Mouse (Mus musculus) liver, embryonic 15.5 days (tissue): ENCODE results near the gene Gpr68. TPM values are rescaled to one million over a fixed set of nuclear protein-coding genes. Genes with fewer than 3 reads are reported as not detected.

Experiments used
- ATAC-seq: fragments of 200-750 bp; cut with Nextera tagmentation; 2 replicates; pipeline ENCODE4 v1.8.0; 2017; ENCODE audit warnings: moderate number of reproducible peaks, mild to moderate bottlenecking, moderate library complexity; ENCODE audit not compliant: insufficient read depth
- H3K27ac ChIP-seq: fragments of 300-500 bp; sonication (generic); replicated peaks from 2 replicates; pipeline ENCODE4 v1.5.1; 2015; ENCODE audit warnings: mild to moderate bottlenecking, inconsistent platforms
- H3K27me3 ChIP-seq: fragments of 300-500 bp; sonication (generic); 2 replicates; pipeline ENCODE4 v1.6.1; 2015; ENCODE audit warnings: mild to moderate bottlenecking, inconsistent platforms
- H3K36me3 ChIP-seq: fragments of 300-500 bp; sonication (generic); replicated peaks from 2 replicates; pipeline ENCODE4 v1.6.1; 2015; ENCODE audit warnings: moderate library complexity, mild to moderate bottlenecking, inconsistent platforms
- H3K4me1 ChIP-seq: fragments of 300-500 bp; sonication (generic); replicated peaks from 2 replicates; pipeline ENCODE4 v1.6.1; 2015; ENCODE audit warnings: inconsistent platforms
- H3K4me2 ChIP-seq: fragments of 300-500 bp; sonication (generic); 2 replicates; pipeline ENCODE4 v1.6.1; 2015; ENCODE audit warnings: moderate library complexity, mild to moderate bottlenecking, inconsistent platforms
- H3K4me3 ChIP-seq: fragments of 300-500 bp; sonication (generic); replicated peaks from 2 replicates; pipeline ENCODE4 v1.5.1; 2015; ENCODE audit warnings: mild to moderate bottlenecking, inconsistent platforms
- H3K9ac ChIP-seq: fragments of 300-500 bp; sonication (generic); 2 replicates; pipeline ENCODE4 v1.6.1; 2015; ENCODE audit warnings: moderate library complexity, mild to moderate bottlenecking, inconsistent platforms
- H3K9me3 ChIP-seq: fragments of 300-500 bp; sonication (generic); replicated peaks from 2 replicates; pipeline ENCODE4 v1.6.1; 2016; ENCODE audit warnings: inconsistent platforms
- WGBS: fragments of 180-500 bp; shearing (Covaris S2); methylation state at CpG from one replicate; pipeline ENCODE4 v1.1.7; 2015; ENCODE audit warnings: mixed read lengths; ENCODE audit not compliant: insufficient replicate concordance; 5-methylcytosine and 5-hydroxymethylcytosine counted together
- polyA plus RNA-seq: library from polyadenylated mRNA; unstranded; fragments of >200 nt; fragmentation: Nextera tagmentation; extraction: Ambion mirVana; gene quantifications from 2 replicates; pipeline ENCODE4 v1.2.1, GENCODE M21; 2015

Gpr68 gene
- polyA plus RNA-seq, 1 experiment from 2014 or later, result 0.07 TPM

GRCm38 (mm10) chr12:100943146-100943545 is 35.1 kb upstream of the Gpr68 start:
- H3K9ac ChIP-seq, result no peak overlapping the region
- 80% methylated on average over 4 of the region's 4 CpGs for WGBS
- no peak overlapping the region for H3K27ac ChIP-seq
- no peaks in the 10 kb centered on the region for H3K4me1 ChIP-seq
- H3K4me3 ChIP-seq, result no peak overlapping the region
- peaks cover 98% of the 10 kb centered on the region for H3K36me3 ChIP-seq
- no peak overlapping the region for H3K4me2 ChIP-seq
- ATAC-seq, result no peak
- H3K9me3 ChIP-seq, result no peaks in the 10 kb centered on the region
- no peaks in the 10 kb centered on the region for H3K27me3 ChIP-seq

DNA sequence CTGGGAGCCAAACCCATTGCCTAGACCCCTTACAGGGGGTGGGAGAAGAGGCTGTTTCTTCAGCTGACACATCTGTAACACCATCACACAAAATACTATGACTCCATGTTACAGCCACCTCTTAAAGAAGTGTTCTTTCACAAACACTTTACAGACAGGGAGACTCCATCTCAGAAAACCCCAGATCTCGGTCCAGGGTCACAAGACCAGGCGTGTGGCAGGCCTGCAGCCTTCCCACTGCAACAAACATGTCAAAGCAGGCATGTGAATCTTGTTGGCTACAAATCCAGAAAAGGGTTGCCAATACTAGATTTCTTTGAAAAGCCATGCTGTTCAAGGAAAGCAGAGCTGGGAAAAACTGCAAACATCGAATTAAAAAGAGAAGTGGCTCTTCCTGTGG is 33.4 kb upstream of the Gpr68 start:
- Histone ChIP-seq H3K4me3 (no peak overlapping the region), H3K27me3 (no peaks in the 10 kb centered on the region), H3K27ac (no peak overlapping the region), H3K4me1 (0 out of 2 replicates have a peak, but pooled peaks cover 3% of the 10 kb centered on the region), H3K4me2 (no peak overlapping the region), H3K36me3 (peaks cover 98% of the 10 kb centered on the region), H3K9me3 (no peaks in the 10 kb centered on the region), H3K9ac (no peak overlapping the region)
- 68% methylated on average over 3 of the region's 3 CpGs for WGBS
- ATAC-seq, result no peak

GRCm38 (mm10) chr12:100937441-100938360 is 29.7 kb upstream of the Gpr68 start:
- WGBS, result 77% methylated on average over 21 of the region's 21 CpGs
- ATAC-seq, result no peak
- H3K4me2 ChIP-seq, result no peak overlapping the region
- H3K27ac ChIP-seq, result no peak overlapping the region
- H3K36me3 ChIP-seq, result peaks cover 97% of the 10 kb centered on the region
- H3K9me3 ChIP-seq, result no peaks in the 10 kb centered on the region
- no peaks in the 10 kb centered on the region for H3K27me3 ChIP-seq
- H3K4me3 ChIP-seq, result no peak overlapping the region
- 0 out of 2 replicates have a peak, but pooled peaks cover 3% of the 10 kb centered on the region for H3K4me1 ChIP-seq
- H3K9ac ChIP-seq, result no peak overlapping the region

- Histone ChIP-seq H3K27ac (no peak overlapping the region), H3K36me3 (peaks cover 96% of the 10 kb centered on the region), H3K27me3 (no peaks in the 10 kb centered on the region), H3K9me3 (no peaks in the 10 kb centered on the region), H3K9ac (no peak overlapping the region), H3K4me2 (no peak overlapping the region), H3K4me1 (0 out of 2 replicates have a peak, but pooled peaks cover 3% of the 10 kb centered on the region), H3K4me3 (no peak overlapping the region)
- ATAC-seq, result no peak
- WGBS, result 80% methylated on average over 4 of the region's 4 CpGs
Measured at GRCm38 (mm10) chr12:100936737-100937136, 28.7 kb upstream of the Gpr68 start.

GRCm38 (mm10) chr12:100936116-100936515 is 28.1 kb upstream of the Gpr68 start:
- Histone ChIP-seq H3K4me2 (no peak overlapping the region), H3K36me3 (peaks cover 96% of the 10 kb centered on the region), H3K27ac (no peak overlapping the region), H3K9ac (no peak overlapping the region), H3K4me1 (0 out of 2 replicates have a peak, but pooled peaks cover 3% of the 10 kb centered on the region), H3K9me3 (no peaks in the 10 kb centered on the region), H3K4me3 (no peak overlapping the region), H3K27me3 (no peaks in the 10 kb centered on the region)
- 3% methylated on average over 2 of the region's 2 CpGs for WGBS
- peak; percentile 36; the same call in 1 of the 2 replicates for ATAC-seq

DNA sequence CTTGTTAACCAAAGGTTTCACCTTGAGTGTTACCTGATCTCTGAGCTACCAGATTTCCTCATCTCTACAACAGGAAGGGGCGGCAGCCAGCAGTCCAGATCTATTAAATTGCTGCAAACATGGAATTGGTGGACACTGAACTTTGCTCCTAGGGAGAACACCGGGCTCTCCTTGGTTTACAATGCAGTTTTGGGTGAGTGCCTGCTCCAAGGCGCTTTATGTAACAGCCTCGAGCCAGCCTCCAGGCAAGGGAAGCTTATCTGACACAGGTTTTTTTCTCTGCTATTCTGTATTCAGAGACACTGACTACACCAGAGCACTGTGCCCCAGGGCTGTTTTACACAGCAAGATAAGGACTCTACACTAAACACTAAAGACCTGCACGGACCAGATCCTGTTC is 26.8 kb upstream of the Gpr68 start:
- Histone ChIP-seq H3K27ac (no peak overlapping the region), H3K4me3 (no peak overlapping the region), H3K27me3 (no peaks in the 10 kb centered on the region), H3K9ac (no peak overlapping the region), H3K36me3 (peaks cover 96% of the 10 kb centered on the region), H3K9me3 (no peaks in the 10 kb centered on the region), H3K4me1 (0 out of 2 replicates have a peak, but pooled peaks cover 3% of the 10 kb centered on the region), H3K4me2 (no peak overlapping the region)
- WGBS, result 71% methylated on average over 5 of the region's 5 CpGs
- ATAC-seq, result no peak

- Histone ChIP-seq H3K27me3 (no peaks in the 10 kb centered on the region), H3K4me1 (no peaks in the 10 kb centered on the region), H3K4me3 (no peak overlapping the region), H3K27ac (no peak overlapping the region), H3K36me3 (peaks cover 91% of the 10 kb centered on the region), H3K4me2 (no peak overlapping the region), H3K9me3 (no peaks in the 10 kb centered on the region), H3K9ac (no peak overlapping the region)
- no peak for ATAC-seq
- 88% methylated on average over 14 of the region's 14 CpGs for WGBS
Measured at GRCm38 (mm10) chr12:100931653-100932052, 23.7 kb upstream of the Gpr68 start.

- 77% methylated on average over 9 of the region's 9 CpGs for WGBS
- ATAC-seq, result no peak
- Histone ChIP-seq H3K27ac (no peak overlapping the region), H3K9me3 (no peaks in the 10 kb centered on the region), H3K27me3 (no peaks in the 10 kb centered on the region), H3K9ac (no peak overlapping the region), H3K4me3 (no peak overlapping the region), H3K4me1 (no peaks in the 10 kb centered on the region), H3K36me3 (peaks cover 81% of the 10 kb centered on the region), H3K4me2 (no peak overlapping the region)
Measured at GRCm38 (mm10) chr12:100928286-100928685, 20.3 kb upstream of the Gpr68 start.

GRCm38 (mm10) chr12:100925644-100926619 is 17.9 kb upstream of the Gpr68 start:
- 71% methylated on average over 14 of the region's 14 CpGs for WGBS
- Histone ChIP-seq H3K4me3 (no peak overlapping the region), H3K27ac (no peak overlapping the region), H3K4me2 (no peak overlapping the region), H3K9ac (no peak overlapping the region), H3K36me3 (peaks cover 83% of the 10 kb centered on the region), H3K27me3 (no peaks in the 10 kb centered on the region), H3K4me1 (no peaks in the 10 kb centered on the region), H3K9me3 (no peaks in the 10 kb centered on the region)
- ATAC-seq, result no peak

- Histone ChIP-seq H3K27me3 (no peaks in the 10 kb centered on the region), H3K27ac (no peak overlapping the region), H3K4me1 (no peaks in the 10 kb centered on the region), H3K4me2 (no peak overlapping the region), H3K9me3 (no peaks in the 10 kb centered on the region), H3K9ac (no peak overlapping the region), H3K4me3 (no peak overlapping the region), H3K36me3 (peaks cover 83% of the 10 kb centered on the region)
- ATAC-seq, result no peak
- 79% methylated on average over 15 of the region's 15 CpGs for WGBS
Measured at GRCm38 (mm10) chr12:100924646-100925339, 16.8 kb upstream of the Gpr68 start.
